Mouse (Mus musculus) stomach, embryonic 16.5 days (tissue): ENCODE results near the gene Hdac1. TPM values are rescaled to one million over a fixed set of nuclear protein-coding genes. Genes with fewer than 3 reads are reported as not detected.

Experiments
- ATAC-seq: fragments of 200-750 bp; cut with Nextera tagmentation; 2 replicates; pipeline ENCODE4 v1.8.0; 2017; ENCODE audit warnings: moderate number of reproducible peaks, moderate TSS enrichment; ENCODE audit not compliant: insufficient read depth, low FRiP score
- H3K27ac ChIP-seq: fragments of 300-500 bp; sonication (generic); 2 replicates; pipeline ENCODE4 v1.5.1; 2014; ENCODE audit warnings: low read length
- H3K27me3 ChIP-seq: fragments of 300-500 bp; sonication (generic); 2 replicates; pipeline ENCODE4 v1.6.1; 2014; ENCODE audit warnings: low read length, control low read depth, mixed read lengths; ENCODE audit not compliant: control insufficient read depth, insufficient read depth
- H3K36me3 ChIP-seq: fragments of 300-500 bp; sonication (generic); 2 replicates; pipeline ENCODE4 v1.6.1; 2014; ENCODE audit warnings: low read length; ENCODE audit not compliant: control insufficient read depth, insufficient read depth
- H3K4me1 ChIP-seq: fragments of 300-500 bp; sonication (generic); 2 replicates; pipeline ENCODE4 v1.6.1; 2014; ENCODE audit warnings: low read length, control low read depth, mixed read lengths; ENCODE audit not compliant: control insufficient read depth, insufficient read depth
- H3K4me2 ChIP-seq: fragments of 300-500 bp; sonication (generic); 2 replicates; pipeline ENCODE4 v1.6.1; 2014; ENCODE audit warnings: low read depth, low read length, mixed read lengths
- H3K4me3 ChIP-seq: fragments of 300-500 bp; sonication (generic); replicated peaks from 2 replicates; pipeline ENCODE4 v1.5.1; 2014; ENCODE audit warnings: mild to moderate bottlenecking, low read length
- H3K9ac ChIP-seq: fragments of 300-500 bp; sonication (generic); 2 replicates; pipeline ENCODE4 v1.6.1; 2014; ENCODE audit warnings: low read length
- H3K9me3 ChIP-seq: fragments of 300-500 bp; sonication (generic); replicated peaks from 2 replicates; pipeline ENCODE4 v1.6.1; 2016; ENCODE audit warnings: low read length, control low read depth; ENCODE audit not compliant: control insufficient read depth
- WGBS: fragments of 180-500 bp; shearing (Covaris S2); extraction: QIAGEN DNeasy Blood & Tissue Kit; methylation state at CpG from one replicate; pipeline ENCODE4 v1.1.7; 2014; 5-methylcytosine and 5-hydroxymethylcytosine counted together
- microRNA-seq: library from miRNA; unstranded; fragments of <30 nt; microRNA quantifications from one replicate; pipeline ENCODE4, GENCODE M21; 2016
- polyA plus RNA-seq: library from polyadenylated mRNA; unstranded; fragments of >200 nt; fragmentation: Nextera tagmentation; extraction: Ambion mirVana; gene quantifications from 2 replicates; pipeline ENCODE4 v1.2.1, GENCODE M21; 2015

Hdac1 gene
- polyA plus RNA-seq, 1 experiment from 2014 or later, result 195 TPM

- no peak overlapping the region for H3K9ac ChIP-seq
- no peak for ATAC-seq
- H3K4me3 ChIP-seq, result no peak overlapping the region
- H3K36me3 ChIP-seq, result peaks cover 9% of the 10 kb centered on the region
- H3K27ac ChIP-seq, result no peak overlapping the region
- H3K27me3 ChIP-seq, result no peaks in the 10 kb centered on the region
- H3K4me2 ChIP-seq, result no peak overlapping the region
- H3K4me1 ChIP-seq, result no peaks in the 10 kb centered on the region
- H3K9me3 ChIP-seq, result no peaks in the 10 kb centered on the region
- WGBS, result 93% methylated on average over 3 of the region's 3 CpGs
Measured at GRCm38 (mm10) chr4:129479863-129480262, 62.6 kb downstream of the Hdac1 start.

GRCm38 (mm10) chr4:129476047-129476446, 66.5 kb downstream of the Hdac1 start:
- H3K27me3 ChIP-seq, result no peaks in the 10 kb centered on the region
- H3K36me3 ChIP-seq, result peaks cover 29% of the 10 kb centered on the region
- H3K9ac ChIP-seq, result no peak overlapping the region
- H3K9me3 ChIP-seq, result no peaks in the 10 kb centered on the region
- H3K27ac ChIP-seq, result no peak overlapping the region
- WGBS, result 89% methylated on average over 11 of the region's 11 CpGs
- no peaks in the 10 kb centered on the region for H3K4me1 ChIP-seq
- no peak overlapping the region for H3K4me3 ChIP-seq
- ATAC-seq, result no peak
- H3K4me2 ChIP-seq, result no peak overlapping the region

Small RNA genes lying within 50 kb of the gene (microRNA-seq; reads per million reads assigned to microRNA genes)
- not detected for gene Mir8119

Other genes starting within 250 kb of the Hdac1 start
- 287 and 291 TPM in 2 replicates for gene Rbbp4, start 207.3 kb downstream of the Hdac1 start, polyA plus RNA-seq
- 44.4 and 46.6 TPM in 2 replicates for gene Zbtb8os, start 207.0 kb downstream of the Hdac1 start, polyA plus RNA-seq
- gene Zbtb8a, start 164.6 kb downstream of the Hdac1 start, polyA plus RNA-seq, result 17.4 and 19.2 TPM in 2 replicates
- 1.4 and 1.6 TPM in 2 replicates for gene Zbtb8b, start 101.9 kb downstream of the Hdac1 start, polyA plus RNA-seq
- 28.0 and 30.5 TPM in 2 replicates for gene Bsdc1, start 81.1 kb downstream of the Hdac1 start, polyA plus RNA-seq
- not detected in 2 replicates for gene Tssk3, start 51.7 kb downstream of the Hdac1 start, polyA plus RNA-seq
- gene Fam229a, start 51.5 kb downstream of the Hdac1 start, polyA plus RNA-seq, result not detected in 2 replicates
- gene Marcksl1, start 29.1 kb downstream of the Hdac1 start, polyA plus RNA-seq, result 259 and 296 TPM in 2 replicates
- gene Lck, start 30.9 kb upstream of the Hdac1 start, polyA plus RNA-seq, result 3.0 and 7.3 TPM in 2 replicates
- gene Fam167b, start 35.8 kb upstream of the Hdac1 start, polyA plus RNA-seq, result 4.1 TPM in 2 replicates
- gene Eif3i, start 57.9 kb upstream of the Hdac1 start, polyA plus RNA-seq, result 239 and 253 TPM in 2 replicates
- gene Tmem234, start 58.0 kb upstream of the Hdac1 start, polyA plus RNA-seq, result 181 and 190 TPM in 2 replicates
- 1.3 and 3.0 TPM in 2 replicates for gene Dcdc2b, start 71.5 kb upstream of the Hdac1 start, polyA plus RNA-seq
- gene Iqcc, start 76.4 kb upstream of the Hdac1 start, polyA plus RNA-seq, result 27.4 and 34.7 TPM in 2 replicates
- gene Ccdc28b, start 81.2 kb upstream of the Hdac1 start, polyA plus RNA-seq, result 49.6 and 58.4 TPM in 2 replicates
- gene Txlna, start 98.4 kb upstream of the Hdac1 start, polyA plus RNA-seq, result 65.3 and 69.8 TPM in 2 replicates
- 15.2 and 16.2 TPM in 2 replicates for gene Kpna6, start 130.1 kb upstream of the Hdac1 start, polyA plus RNA-seq
- 11.7 and 13.9 TPM in 2 replicates for gene Tmem39b, start 154.1 kb upstream of the Hdac1 start, polyA plus RNA-seq
- gene Khdrbs1, start 199.6 kb upstream of the Hdac1 start, polyA plus RNA-seq, result 52.8 and 54.5 TPM in 2 replicates